Mouse (Mus musculus) adrenal gland, adult (tissue): Measurements from ENCODE around the gene Ntn4.
A peak's percentile ranks its signal among the peaks of the same experiment; 100 is the strongest.

Experiments
- DNase-seq, 2 experiments: peaks; one replicate each; pipeline ENCODE4 v3.0.0; 2022 to 2023; ENCODE audit warnings: low spot score in 1 of 2; ENCODE audit not compliant: inconsistent age in 2 of 2

Gene Ntn4

GRCm38 (mm10) chr10:93721625-93722337 lies 81.3 kb downstream of the Ntn4 start:
- no peak for DNase-seq

- DNase-seq, result peak; percentile 88 to 93
These were observed 83.6 kb downstream of the Ntn4 start for GRCm38 (mm10) chr10:93723942-93724542.

GRCm38 (mm10) chr10:93728131-93728530 lies 87.7 kb downstream of the Ntn4 start:
- no peak for DNase-seq

GRCm38 (mm10) chr10:93730514-93730913 lies 90.0 kb downstream of the Ntn4 start:
- DNase-seq, result no peak

GRCm38 (mm10) chr10:93731248-93731691 lies 90.8 kb downstream of the Ntn4 start:
- DNase-seq, result no peak

- peak; percentile 84 to 87 for DNase-seq
These were observed 95.7 kb downstream of the Ntn4 start for GRCm38 (mm10) chr10:93736114-93736645.

- no peak for DNase-seq
These were observed 96.6 kb downstream of the Ntn4 start for GRCm38 (mm10) chr10:93737080-93737479.

GRCm38 (mm10) chr10:93741446-93742096 lies 101.1 kb downstream of the Ntn4 start:
- DNase-seq, result no peak

- DNase-seq, result no peak
These were observed 101.6 kb downstream of the Ntn4 start for GRCm38 (mm10) chr10:93742097-93742446.

- DNase-seq, result peak in 1 of 2 experiments; percentile 58
These were observed 102.1 kb downstream of the Ntn4 start for GRCm38 (mm10) chr10:93742598-93742997.

- DNase-seq, result peak in 1 of 2 experiments; percentile 62
These were observed 109.0 kb downstream of the Ntn4 start for GRCm38 (mm10) chr10:93749267-93750192.

- DNase-seq, result no peak
These were observed 110.8 kb downstream of the Ntn4 start for GRCm38 (mm10) chr10:93751302-93751701.

- no peak for DNase-seq
These were observed 113.4 kb downstream of the Ntn4 start for GRCm38 (mm10) chr10:93753711-93754391.

GRCm38 (mm10) chr10:93756211-93756610 lies 115.7 kb downstream of the Ntn4 start:
- no peak for DNase-seq

GRCm38 (mm10) chr10:93759644-93760043 lies 119.2 kb downstream of the Ntn4 start:
- DNase-seq, result no peak

GRCm38 (mm10) chr10:93760429-93760828 lies 119.9 kb downstream of the Ntn4 start:
- DNase-seq, result no peak

- peak; percentile 41 to 84 for DNase-seq
These were observed 122.6 kb downstream of the Ntn4 start for GRCm38 (mm10) chr10:93763074-93763473.

- no peak for DNase-seq
These were observed 125.7 kb downstream of the Ntn4 start for GRCm38 (mm10) chr10:93766221-93766620.

GRCm38 (mm10) chr10:93767245-93767644 lies 126.8 kb downstream of the Ntn4 start:
- no peak for DNase-seq

GRCm38 (mm10) chr10:93768222-93768621 lies 127.7 kb downstream of the Ntn4 start:
- DNase-seq, result no peak
